Mouse (Mus musculus): ENCODE measurements around the gene Cebpa.

The Cebpa gene

GRCm38 (mm10) chr7:35120146-35120691, 1.1 kb downstream of the Cebpa start:
- no peak for DNase-seq (ENCODE audit: low spot score)

- no peak for DNase-seq (ENCODE audit: low spot score)
Measured at GRCm38 (mm10) chr7:35121150-35121549, 2.1 kb downstream of the Cebpa start.

GRCm38 (mm10) chr7:35122401-35123320, 3.6 kb downstream of the Cebpa start:
- no peak for DNase-seq (ENCODE audit: low spot score)

GRCm38 (mm10) chr7:35123431-35123953, 4.4 kb downstream of the Cebpa start:
- no peak for DNase-seq (ENCODE audit: low spot score)

- DNase-seq (ENCODE audit: low spot score) = peak; percentile 57
Measured at GRCm38 (mm10) chr7:35124216-35124615, 5.1 kb downstream of the Cebpa start.

GRCm38 (mm10) chr7:35124745-35125144, 5.7 kb downstream of the Cebpa start:
- no peak for DNase-seq (ENCODE audit: low spot score)

GRCm38 (mm10) chr7:35125971-35126370, 6.9 kb downstream of the Cebpa start:
- DNase-seq (ENCODE audit: low spot score) = no peak

- DNase-seq (ENCODE audit: low spot score) = no peak
Measured at GRCm38 (mm10) chr7:35127001-35127400, 7.9 kb downstream of the Cebpa start.

- DNase-seq (ENCODE audit: low spot score) = no peak
Measured at GRCm38 (mm10) chr7:35127721-35128120, 8.6 kb downstream of the Cebpa start.

- no peak for DNase-seq (ENCODE audit: low spot score)
Measured at GRCm38 (mm10) chr7:35128677-35129567, 9.8 kb downstream of the Cebpa start.

GRCm38 (mm10) chr7:35130059-35130738, 11.1 kb downstream of the Cebpa start:
- no peak for DNase-seq (ENCODE audit: low spot score)

GRCm38 (mm10) chr7:35130888-35131287, 11.8 kb downstream of the Cebpa start:
- DNase-seq (ENCODE audit: low spot score) = no peak

- DNase-seq (ENCODE audit: low spot score) = no peak
Measured at GRCm38 (mm10) chr7:35131601-35132000, 12.5 kb downstream of the Cebpa start.

- no peak for DNase-seq (ENCODE audit: low spot score)
Measured at GRCm38 (mm10) chr7:35134621-35135020, 15.5 kb downstream of the Cebpa start.

GRCm38 (mm10) chr7:35137524-35137923, 18.4 kb downstream of the Cebpa start:
- DNase-seq (ENCODE audit: low spot score) = no peak

GRCm38 (mm10) chr7:35138481-35138880, 19.4 kb downstream of the Cebpa start:
- no peak for DNase-seq (ENCODE audit: low spot score)

- no peak for DNase-seq (ENCODE audit: low spot score)
Measured at GRCm38 (mm10) chr7:35139880-35140279, 20.8 kb downstream of the Cebpa start.

GRCm38 (mm10) chr7:35141519-35141918, 22.4 kb downstream of the Cebpa start:
- no peak for DNase-seq (ENCODE audit: low spot score)

GRCm38 (mm10) chr7:35142522-35142921, 23.4 kb downstream of the Cebpa start:
- no peak for DNase-seq (ENCODE audit: low spot score)

GRCm38 (mm10) chr7:35143864-35144618, 24.9 kb downstream of the Cebpa start:
- DNase-seq (ENCODE audit: low spot score) = no peak

GRCm38 (mm10) chr7:35145068-35145467, 26.0 kb downstream of the Cebpa start:
- no peak for DNase-seq (ENCODE audit: low spot score)

Data from layer of hippocampus, adult 11-12 months (tissue).